Mouse (Mus musculus) spleen, embryonic (tissue): ENCODE data around the gene Smurf1.

ENCODE experiments used
- CTCF ChIA-PET: fragments of 350-600 bp; sonication (Branson Sonifier 250); formaldehyde crosslinking; loops from one replicate; lab custom pipeline; 2022; lab: Charles Lee

Gene Smurf1

DNA sequence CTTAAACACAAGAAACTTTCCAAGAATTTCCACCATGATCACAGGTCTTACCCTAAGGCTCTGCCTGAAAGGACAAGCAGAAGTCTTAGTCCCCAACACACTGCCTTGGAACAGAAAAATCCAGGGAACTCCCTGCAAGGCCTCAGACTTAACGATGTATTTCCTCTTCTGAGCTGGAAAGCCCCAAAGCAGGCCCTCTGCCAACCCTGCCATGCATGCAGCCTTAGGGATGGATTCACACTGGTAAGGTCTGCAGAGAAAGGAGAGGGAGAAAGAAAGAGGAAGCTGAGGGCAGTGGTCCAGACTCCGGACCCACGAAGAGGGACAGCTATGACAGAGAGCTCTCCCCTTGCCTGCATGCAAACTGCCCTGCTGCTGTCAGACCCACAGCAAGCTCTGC is 2.2 kb downstream of the Smurf1 start:
- CTCF ChIA-PET = interaction anchor here (0.6 kb wide), 1 partner anchor 33 kb away, joined by 11 read pairs; no protein-coding TSS in a partner anchor

DNA sequence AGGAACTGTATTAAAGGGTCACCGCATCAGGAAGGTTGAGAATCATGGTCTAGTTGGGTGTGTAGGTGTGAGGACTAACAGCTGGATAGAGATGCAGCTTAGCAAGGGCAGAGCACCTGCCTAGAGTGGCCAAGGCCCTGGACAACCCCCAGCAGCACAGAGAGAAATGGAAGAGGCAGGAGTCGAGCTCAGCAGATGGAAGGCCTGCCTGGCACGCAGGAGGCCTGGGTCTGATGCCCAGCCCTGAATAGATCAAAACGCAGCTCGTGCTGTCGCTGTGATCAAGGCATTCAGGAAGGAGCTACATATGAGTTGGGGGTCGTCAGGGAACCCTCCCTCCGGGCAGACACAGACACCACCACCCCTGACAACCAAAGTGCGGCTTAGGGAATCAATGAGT is 7.4 kb downstream of the Smurf1 start:
- CTCF ChIA-PET = no interaction called here

DNA sequence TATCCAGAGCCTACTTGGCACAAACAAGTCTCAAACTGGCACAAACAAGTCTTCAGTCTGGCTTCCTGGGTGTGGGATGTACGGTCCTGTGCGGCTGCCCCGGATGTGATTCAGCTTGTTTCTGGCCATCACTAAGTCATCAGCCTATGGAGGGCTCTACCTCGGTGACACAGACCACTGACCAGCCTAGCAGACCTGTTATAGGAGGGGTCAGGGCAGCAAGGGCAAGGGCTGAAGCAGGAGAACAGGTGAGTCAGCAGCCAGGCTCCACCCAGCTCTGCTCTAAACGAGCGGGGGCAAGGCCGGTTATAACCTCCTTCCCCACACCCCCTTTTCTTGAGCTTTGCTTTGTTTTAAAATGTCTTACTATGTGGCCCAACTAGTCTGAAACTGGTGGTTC is 11.2 kb downstream of the Smurf1 start:
- CTCF ChIA-PET = no interaction called here

DNA sequence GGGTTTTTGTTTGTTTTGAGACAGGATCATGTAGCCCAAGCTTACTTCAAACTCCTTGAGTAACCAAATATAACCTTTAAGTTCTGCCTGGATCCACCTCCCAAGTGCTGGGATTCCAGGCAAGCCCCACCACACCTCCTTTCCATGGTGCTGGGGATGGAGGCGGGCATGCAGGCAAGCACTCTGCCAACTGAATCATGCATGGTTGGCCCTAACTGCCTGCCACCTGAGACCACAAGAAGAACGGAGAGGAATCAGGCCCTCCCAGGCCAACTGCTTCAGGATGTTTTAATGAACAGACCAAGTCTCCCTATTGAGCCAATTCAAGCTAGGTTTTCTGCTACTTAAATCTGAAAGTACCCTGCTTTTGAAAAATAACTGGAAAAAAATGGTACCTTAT is 13.1 kb downstream of the Smurf1 start:
- CTCF ChIA-PET = no interaction called here

DNA sequence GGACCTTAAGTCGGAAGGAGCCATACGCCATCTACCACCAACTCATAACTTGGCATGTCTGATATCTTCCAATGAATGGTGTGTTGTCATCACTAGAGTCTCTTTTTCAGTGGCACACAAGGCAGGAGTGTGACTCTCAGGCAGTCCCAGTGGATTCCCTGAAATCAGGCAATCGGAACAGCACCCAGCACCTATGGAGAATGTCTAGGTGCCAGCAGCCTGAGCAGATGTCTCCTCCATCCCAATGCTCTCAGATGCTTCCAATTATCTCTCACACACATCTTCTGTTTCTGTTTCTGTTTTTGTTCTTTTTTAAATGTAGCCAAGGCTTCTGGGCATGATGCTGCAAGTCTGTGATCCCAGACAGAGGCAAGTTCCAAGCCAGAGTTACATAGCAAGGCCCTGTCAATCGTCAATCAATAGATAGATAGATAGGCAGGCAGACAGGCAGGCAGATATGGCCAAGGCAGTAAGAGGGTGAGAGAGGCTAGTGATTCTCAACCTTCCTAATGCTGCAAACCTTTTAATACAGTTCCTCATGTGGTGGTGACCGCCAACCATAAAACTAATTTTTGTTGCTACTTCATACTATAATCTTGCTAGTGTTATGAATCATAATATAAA is 15.1 kb downstream of the Smurf1 start:
- CTCF ChIA-PET = no interaction called here

DNA sequence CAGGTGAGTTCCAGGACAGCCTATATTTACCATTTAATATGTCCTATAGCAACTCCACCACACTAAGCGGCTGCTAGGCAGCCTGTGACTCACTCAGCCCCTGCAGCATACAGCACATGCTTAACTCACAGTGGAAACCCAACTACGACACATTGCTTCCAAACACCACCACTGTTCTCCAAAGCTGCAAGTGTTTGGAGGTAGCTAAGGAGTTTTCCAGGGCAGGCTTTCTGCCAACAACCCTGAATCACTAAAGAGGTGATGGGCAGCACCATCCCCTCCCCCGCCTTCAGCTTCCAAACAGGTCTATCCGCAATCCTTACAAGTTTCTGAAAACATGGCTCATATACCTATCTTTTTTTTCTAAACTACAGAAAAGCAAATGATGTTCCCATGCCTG is 15.8 kb downstream of the Smurf1 start:
- CTCF ChIA-PET = no interaction called here

DNA sequence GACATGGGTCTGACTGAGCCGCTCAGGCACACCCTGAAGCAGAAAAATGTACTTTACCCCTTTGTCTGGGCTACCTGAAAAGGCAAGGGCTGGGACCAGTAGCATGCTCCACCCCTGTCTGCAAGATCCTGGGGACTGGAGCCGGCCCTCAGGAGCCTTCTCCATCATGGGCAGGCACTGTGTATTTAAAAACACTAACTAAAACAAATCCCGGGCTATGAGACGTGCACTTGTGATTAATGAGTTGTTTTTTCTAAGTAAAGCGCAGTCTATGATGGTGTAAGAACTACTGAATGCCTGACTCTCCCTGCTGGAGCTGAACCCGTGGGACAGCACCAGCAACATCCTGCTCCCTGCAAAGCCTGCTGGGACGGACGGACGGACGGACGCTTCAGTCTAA is 17.2 kb downstream of the Smurf1 start:
- CTCF ChIA-PET = no interaction called here

DNA sequence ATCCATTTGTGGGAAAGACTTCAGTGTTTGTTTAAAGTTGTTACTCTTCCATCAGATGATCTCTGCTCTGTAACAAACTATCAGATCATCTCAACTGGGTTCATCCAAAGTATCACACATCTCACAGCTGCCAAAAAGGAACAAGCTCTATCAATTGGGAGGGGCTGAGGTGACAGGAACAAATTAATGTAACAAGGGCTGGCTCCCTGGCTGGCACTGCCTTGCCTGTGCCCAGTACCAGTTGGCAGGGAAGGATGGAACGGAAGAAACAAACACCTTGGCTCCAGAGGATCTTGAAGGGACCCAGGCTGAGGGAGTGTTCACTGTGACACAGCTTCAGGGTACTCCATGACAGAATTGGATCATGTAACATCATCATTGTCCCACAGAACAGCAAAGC is 17.6 kb downstream of the Smurf1 start:
- CTCF ChIA-PET = no interaction called here

DNA sequence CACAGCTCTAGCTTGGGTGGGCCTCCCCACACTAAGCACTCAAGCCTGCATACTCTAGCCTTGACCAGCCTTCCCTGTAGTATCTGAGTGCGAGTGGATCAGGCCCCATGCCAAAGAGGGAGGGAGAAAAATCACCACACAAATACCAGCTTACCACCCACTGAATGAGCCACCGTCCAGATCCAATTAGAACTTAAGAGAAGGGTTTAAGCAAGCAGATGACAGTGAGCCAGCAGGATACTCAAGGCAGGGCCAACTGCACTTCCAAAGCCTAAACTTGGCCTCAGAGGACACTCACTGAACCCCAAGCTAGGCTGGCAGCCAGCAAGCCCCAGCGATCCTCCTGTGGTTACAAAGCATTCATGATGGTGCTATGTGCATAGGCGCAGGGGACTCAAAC is 19.6 kb downstream of the Smurf1 start:
- CTCF ChIA-PET = no interaction called here

DNA sequence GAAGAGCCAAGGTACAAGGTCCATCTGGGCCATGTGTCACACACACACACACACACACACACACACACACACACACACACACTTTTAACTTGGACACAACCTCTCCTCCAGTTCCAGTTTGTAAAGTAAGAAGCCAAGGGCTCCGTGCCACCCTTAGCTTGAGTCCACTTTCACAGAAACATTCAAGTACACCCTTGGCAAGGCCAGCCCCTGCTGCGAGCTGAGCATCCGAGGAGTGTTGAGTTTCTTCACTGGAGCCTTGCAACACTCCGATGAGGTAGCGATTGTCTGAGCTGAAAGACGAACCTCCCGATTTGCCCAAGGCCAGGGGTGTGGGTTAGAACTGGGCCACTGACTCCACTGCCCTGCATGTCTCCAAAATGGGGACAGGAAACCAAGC is 20.7 kb downstream of the Smurf1 start:
- CTCF ChIA-PET = no interaction called here

DNA sequence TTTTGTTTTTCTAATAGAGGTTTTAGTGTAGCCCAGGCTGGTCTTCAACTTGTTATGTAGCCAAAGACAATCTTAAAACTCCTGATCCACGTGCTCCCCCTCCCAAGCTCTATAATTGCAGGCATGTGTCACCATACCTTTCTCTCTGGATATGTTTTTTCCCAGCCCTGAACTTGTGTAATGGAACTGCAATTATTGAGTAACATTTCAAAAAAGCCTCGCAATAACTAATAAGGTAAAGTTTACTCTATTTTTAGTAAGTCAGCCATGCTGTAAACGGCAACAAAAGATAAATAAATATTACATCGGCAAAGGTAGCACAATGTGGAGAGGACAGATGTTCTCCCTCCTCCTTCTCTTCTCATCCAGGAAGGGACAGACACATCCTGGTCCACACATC is 21.3 kb downstream of the Smurf1 start:
- CTCF ChIA-PET = no interaction called here

DNA sequence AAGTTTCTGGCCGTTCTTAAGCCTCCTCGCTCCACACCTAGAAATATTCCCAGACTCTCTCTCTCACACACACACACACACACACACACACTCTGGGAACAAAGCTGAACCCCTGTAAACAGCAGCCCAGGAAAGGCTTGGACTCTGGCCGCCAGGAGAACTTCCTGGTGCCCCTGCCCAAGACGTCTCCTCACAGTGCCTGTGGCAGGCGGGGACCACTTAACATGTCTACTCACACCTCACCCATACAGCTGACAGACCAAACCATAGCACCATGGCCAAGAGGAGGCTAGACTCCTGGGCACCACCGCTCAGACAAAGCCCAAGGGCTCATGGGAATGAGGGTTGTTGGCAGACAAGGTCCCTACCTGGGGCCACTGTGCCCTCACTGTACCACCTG is 22.3 kb downstream of the Smurf1 start:
- CTCF ChIA-PET = no interaction called here

DNA sequence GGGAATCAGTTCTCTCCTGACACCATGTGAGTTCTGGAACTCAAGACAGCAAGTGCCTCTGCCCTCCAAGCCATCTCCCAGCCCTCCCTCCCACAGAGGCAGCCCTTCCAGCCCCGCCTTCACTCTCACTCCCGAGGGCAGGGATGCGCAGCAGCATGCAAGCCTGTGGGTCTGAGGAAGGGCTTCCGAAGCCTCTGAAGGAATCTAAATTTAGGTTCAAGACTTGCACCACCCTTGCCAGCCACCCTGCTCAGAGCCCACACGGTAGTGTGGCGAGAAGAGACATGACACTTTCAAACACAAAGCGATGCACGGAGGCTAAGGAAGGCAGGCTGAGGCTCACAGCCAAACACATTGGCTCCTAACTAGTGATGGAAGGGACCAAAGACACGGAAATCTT is 23.2 kb downstream of the Smurf1 start:
- CTCF ChIA-PET = no interaction called here

DNA sequence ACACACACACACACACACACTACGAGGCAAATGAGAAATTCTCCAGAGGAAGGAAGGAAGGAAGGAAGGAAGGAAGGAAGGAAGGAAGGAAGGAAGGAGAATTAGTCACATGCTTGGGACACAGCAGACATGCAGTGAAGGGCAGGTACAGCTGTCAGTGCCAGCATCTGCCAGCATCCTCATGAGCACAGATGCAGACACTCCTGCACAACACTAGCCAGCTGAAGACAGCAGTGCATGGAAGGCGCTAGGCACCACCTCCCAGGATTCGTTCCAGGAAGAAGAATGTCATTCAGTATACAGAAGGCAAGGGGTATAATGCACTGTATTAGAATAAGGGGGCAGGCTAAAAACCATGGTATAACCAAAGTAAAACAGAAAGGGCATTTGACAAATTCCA is 24.7 kb downstream of the Smurf1 start:
- CTCF ChIA-PET = no interaction called here

DNA sequence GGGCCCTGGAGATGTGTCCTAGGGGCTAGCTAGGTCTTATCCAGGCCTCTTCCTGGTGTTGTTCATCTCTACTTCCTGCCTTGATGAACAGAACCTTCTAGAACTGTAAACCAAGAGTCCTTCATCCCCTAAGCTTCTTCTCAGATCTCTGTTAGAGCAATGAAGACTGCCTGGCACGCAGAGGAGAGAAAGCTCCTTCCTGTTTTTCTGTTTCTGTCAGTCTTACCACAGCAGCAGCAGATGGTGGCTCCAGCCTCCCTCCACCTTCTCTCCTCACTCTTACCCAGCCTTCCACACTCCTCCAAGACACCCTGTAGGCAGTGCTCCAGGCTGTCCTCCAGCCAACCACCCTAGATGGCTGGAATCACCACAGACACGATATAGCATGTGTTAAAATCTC is 28.3 kb downstream of the Smurf1 start:
- CTCF ChIA-PET = no interaction called here

DNA sequence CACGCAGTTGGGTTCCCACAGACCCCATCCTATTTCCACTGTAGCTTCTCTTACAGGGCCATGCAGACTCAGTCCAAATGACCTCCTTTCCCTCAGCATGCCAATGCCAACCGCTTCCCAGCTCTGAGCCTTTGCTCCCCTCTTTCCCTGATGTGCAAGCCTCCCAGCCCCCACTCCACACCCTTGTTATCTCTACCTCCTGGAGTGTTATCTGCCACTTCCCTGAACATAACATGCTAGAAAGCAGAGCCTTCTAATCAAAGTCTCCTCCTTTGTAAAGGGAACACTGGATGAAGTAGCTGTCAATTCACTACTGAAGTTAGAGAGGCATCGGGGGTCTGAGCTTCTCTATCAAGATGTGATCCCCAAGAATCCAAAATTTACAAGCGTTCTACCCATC is 32.2 kb downstream of the Smurf1 start:
- CTCF ChIA-PET = no interaction called here

DNA sequence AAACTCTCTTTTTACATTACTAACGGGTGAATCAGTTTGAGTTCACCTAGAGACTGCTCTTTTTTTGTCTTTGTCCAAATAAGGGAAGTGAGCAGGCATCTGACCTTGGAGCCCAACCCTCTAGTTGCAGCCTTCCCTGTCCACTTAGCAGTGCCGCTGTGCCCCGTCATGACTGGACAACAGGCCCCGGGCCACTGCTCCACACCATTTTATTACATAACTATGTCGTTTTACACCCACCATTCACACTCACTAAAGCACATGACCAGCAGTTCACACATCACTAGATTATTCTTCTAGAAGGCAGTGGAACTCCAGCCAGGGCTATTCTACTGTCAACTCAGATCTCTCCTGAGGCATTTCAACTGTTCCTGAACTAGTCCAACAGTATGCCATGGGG is 33.8 kb downstream of the Smurf1 start:
- CTCF ChIA-PET = no interaction called here

DNA sequence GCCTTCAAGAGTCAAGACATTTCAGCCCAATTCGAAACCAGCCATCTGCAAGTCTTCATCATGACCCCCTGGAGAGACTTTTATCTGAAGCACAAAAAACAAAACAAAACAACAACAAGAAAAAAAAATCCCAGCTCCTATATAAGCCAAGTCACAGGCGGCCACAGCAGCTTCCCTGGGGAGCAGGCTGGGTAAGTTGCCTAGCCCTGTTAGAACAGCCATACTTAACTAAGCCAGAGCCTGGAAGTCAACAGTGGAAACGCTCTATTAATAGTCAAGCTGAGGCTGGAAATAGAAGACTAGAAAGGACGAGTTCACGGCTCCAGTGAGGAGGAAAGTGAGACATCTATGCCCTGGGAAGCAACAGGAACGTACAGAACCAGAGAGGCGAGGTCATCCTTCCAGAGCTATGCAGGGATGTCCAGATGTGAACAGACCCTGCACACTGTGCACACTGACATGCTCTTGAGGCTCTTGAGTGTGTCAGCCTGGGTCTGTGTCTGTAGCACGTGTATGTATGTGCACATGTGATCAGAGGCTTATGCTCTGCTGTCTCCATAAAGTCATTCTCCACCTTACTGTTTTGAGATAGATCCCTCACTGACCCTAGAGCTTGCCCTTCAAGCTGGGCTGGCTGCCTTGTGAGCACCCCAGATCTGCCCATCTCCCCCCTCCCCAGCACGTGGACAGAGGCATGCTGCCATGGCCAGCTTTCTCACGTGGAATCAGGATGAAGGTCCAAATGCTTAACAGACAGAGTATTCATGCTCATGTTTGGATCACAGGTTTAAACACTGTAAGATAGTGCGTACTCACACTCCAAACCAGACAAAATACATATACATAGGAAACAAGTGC is 36.6 kb downstream of the Smurf1 start:
- CTCF ChIA-PET = interaction anchor here (0.6 to 0.7 kb wide), 2 partner anchors 53 to 131 kb away, joined by 4 to 5 read pairs; no protein-coding TSS in a partner anchor

DNA sequence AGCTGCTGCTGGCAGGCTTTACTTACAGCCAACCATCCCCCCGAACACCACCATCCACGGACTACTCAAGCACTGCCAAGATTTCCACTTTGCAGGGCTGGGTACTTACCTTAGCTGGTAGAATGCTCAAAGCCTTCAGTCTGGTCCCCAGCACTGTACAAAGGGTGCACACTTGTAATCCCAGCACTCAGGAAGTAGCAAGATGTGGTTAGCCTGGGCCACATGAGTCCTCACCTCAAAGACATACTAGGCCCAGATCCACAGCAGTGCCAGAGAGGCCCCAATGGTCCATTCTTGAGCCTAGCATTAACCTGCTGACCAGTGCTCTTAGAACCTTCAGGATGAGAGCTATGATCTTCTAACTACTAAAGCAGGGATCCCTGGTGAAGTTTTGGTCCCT is 39.4 kb downstream of the Smurf1 start:
- CTCF ChIA-PET = no interaction called here

DNA sequence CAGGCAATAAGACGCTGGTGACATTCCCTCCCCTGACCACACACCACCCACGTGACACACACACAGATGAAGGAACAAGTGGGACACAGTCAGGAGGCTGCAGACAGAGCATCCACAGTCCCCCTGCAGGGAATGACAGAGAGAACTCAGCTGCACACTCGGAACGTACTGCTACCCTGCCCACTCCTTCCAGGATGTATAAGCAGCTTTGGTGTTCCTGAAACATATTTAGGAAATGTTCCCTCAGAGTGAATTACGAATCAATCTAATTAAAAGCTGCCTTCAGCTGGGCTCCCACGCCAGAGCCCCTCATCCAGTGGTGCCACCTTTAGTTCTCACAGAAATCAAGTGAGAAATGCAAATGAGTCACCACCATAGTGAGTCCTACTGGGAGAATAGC is 42.3 kb downstream of the Smurf1 start:
- CTCF ChIA-PET = no interaction called here

DNA sequence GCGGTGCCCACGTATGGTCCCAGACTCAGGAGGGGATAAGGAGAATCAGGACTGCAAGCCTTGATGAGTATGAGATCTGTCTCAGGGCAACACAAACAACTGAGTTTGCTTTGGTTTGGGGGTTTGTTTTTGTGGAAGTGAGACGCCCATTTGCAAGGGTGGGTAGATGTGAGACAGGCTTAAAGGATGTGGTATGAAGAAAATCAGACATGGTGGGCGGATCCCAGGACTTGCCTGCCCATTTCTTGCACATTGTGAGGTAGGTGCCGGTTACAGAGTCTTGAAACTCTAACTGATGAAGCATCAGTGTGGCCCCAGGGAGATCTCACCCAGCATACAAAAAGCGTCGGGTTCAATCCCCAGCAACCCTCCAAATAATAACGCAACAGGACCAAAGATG is 45.9 kb downstream of the Smurf1 start:
- CTCF ChIA-PET = interaction anchor here (0.7 kb wide), 1 partner anchor 136 kb away, joined by 3 read pairs; no protein-coding TSS in a partner anchor

DNA sequence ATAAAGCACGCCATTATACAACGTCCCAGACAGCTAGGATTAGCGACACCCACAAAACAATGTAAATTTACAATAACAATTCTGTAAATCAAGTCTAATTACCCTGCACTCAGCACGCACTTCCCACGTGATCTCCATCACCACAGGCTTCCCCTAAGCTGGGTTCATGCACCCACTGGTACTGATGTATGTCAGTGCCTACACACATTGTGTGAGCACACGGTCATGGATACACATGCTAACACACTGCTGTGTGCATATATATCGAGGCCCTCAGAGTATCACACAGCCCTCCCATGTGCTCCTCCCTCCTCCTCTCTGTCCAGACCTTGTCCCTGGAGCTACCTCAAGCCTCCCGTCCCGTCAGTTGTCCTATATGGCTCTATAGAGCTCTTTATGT is 46.5 kb downstream of the Smurf1 start:
- CTCF ChIA-PET = no interaction called here

DNA sequence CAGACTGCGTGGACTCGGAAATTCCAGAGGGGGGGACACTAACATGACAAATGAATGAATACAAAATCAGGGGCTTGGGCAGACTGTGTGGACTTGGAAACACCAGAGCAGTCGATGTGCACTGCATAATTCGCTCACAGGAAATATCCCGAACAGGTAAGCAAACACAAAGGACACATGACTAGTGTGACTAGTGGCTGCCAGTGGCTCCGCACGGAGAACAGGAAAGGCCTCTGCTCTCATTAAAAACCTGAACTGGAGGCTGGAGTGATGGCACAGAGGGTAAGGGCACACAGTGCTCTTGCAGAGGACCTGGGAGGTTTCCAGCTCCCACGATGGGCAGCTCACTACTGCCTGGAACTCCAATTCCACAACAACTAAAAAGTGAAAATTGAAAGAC is 47.4 kb downstream of the Smurf1 start:
- CTCF ChIA-PET = interaction anchor here (0.6 kb wide), 1 partner anchor 18 kb away, joined by 9 read pairs; no protein-coding TSS in a partner anchor
